Mouse (Mus musculus) heart, postnatal 0 days (tissue): ENCODE measurements at regions not wholly inside any gene's neighbourhood (a gene's known extent, or its start where the extent isn't known, plus 50 kb on each side); places are given as distances from the start of the nearest gene placed in this dataset.

Experiments used
- ATAC-seq: fragments of 200-750 bp; cut with Nextera tagmentation; 2 replicates; pipeline ENCODE4 v1.8.0; 2017; ENCODE audit warnings: low read depth, moderate number of reproducible peaks, moderate library complexity; ENCODE audit not compliant: insufficient read depth
- DNase-seq: peaks from one replicate; pipeline ENCODE4 v3.0.0-alpha.2; 2016; ENCODE audit warnings: low spot score
- H3K27ac ChIP-seq: fragments of 300-500 bp; sonication (generic); 2 replicates; pipeline ENCODE4 v1.5.1; 2014; ENCODE audit warnings: low read depth, mild to moderate bottlenecking
- H3K27me3 ChIP-seq: fragments of 300-500 bp; sonication (generic); 2 replicates; pipeline ENCODE4 v1.6.1; 2014; ENCODE audit warnings: low read length, mixed read lengths; ENCODE audit not compliant: control insufficient read depth, insufficient read depth
- H3K36me3 ChIP-seq: fragments of 300-500 bp; sonication (generic); replicated peaks from 2 replicates; pipeline ENCODE4 v1.6.1; 2014; ENCODE audit warnings: low read length, mixed read lengths; ENCODE audit not compliant: control insufficient read depth, insufficient read depth
- H3K4me1 ChIP-seq: fragments of 300-500 bp; sonication (generic); 2 replicates; pipeline ENCODE4 v1.6.1; 2014; ENCODE audit warnings: antibody characterized with exemption; ENCODE audit not compliant: control insufficient read depth, insufficient read depth
- H3K4me2 ChIP-seq: fragments of 300-500 bp; sonication (generic); 2 replicates; pipeline ENCODE4 v1.6.1; 2014; ENCODE audit warnings: low read depth, mild to moderate bottlenecking, low read length, moderate library complexity
- H3K4me3 ChIP-seq: fragments of 300-500 bp; sonication (generic); 2 replicates; pipeline ENCODE4 v1.5.1; 2014; ENCODE audit warnings: low read depth, low read length
- H3K9ac ChIP-seq: fragments of 300-500 bp; sonication (generic); replicated peaks from 2 replicates; pipeline ENCODE4 v1.6.1; 2014; ENCODE audit warnings: low read depth, low read length, mixed read lengths
- H3K9me3 ChIP-seq: fragments of 300-500 bp; sonication (generic); replicated peaks from 2 replicates; pipeline ENCODE4 v1.6.1; 2016; ENCODE audit warnings: low read length; ENCODE audit not compliant: control insufficient read depth
- CTCF ChIP-seq: IDR thresholded peaks from 2 replicates; pipeline ENCODE4 v1.5.1; 2016; ENCODE audit warnings: antibody characterized with exemption, control low read depth, low read depth
- EP300 ChIP-seq: IDR thresholded peaks from 2 replicates; pipeline ENCODE4 v1.6.1; 2016; ENCODE audit warnings: antibody characterized with exemption, low read depth
- WGBS: fragments of 180-500 bp; shearing (Covaris S2); extraction: QIAGEN DNeasy Blood & Tissue Kit; methylation state at CpG from one replicate; pipeline ENCODE4 v1.1.7; 2014; 5-methylcytosine and 5-hydroxymethylcytosine counted together

DNA sequence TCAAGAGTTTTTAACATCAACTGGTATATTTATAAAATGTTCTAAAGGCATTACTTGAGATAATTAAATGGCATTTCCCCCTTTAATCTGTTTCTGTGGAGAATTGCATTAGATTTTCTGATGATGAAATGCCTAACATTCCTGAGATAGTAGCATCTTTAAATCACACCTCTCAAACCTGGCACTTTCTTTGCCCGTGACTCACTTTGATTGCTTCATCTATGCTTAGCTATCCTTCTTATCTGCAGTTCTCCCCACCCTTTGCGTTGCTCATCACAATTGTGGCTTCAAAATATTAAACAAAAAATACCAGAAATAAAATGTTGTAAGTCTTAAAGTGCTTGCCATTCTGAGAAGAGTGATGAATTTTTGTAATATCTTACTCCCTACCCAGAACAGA is 250.3 kb downstream of the 1190002N15Rik start:
- ATAC-seq (no peak), DNase-seq (no peak)
- Histone ChIP-seq H3K36me3 (no peaks in the 10 kb centered on the region), H3K4me3 (no peak overlapping the region), H3K27ac (no peak overlapping the region), H3K4me2 (no peak overlapping the region), H3K4me1 (no peaks in the 10 kb centered on the region), H3K27me3 (no peaks in the 10 kb centered on the region), H3K9ac (no peak overlapping the region), H3K9me3 (no peaks in the 10 kb centered on the region)
- WGBS = 39% methylated on average over 2 of the region's 2 CpGs
- TF ChIP-seq CTCF = no peak
- no peak for TF ChIP-seq EP300

DNA sequence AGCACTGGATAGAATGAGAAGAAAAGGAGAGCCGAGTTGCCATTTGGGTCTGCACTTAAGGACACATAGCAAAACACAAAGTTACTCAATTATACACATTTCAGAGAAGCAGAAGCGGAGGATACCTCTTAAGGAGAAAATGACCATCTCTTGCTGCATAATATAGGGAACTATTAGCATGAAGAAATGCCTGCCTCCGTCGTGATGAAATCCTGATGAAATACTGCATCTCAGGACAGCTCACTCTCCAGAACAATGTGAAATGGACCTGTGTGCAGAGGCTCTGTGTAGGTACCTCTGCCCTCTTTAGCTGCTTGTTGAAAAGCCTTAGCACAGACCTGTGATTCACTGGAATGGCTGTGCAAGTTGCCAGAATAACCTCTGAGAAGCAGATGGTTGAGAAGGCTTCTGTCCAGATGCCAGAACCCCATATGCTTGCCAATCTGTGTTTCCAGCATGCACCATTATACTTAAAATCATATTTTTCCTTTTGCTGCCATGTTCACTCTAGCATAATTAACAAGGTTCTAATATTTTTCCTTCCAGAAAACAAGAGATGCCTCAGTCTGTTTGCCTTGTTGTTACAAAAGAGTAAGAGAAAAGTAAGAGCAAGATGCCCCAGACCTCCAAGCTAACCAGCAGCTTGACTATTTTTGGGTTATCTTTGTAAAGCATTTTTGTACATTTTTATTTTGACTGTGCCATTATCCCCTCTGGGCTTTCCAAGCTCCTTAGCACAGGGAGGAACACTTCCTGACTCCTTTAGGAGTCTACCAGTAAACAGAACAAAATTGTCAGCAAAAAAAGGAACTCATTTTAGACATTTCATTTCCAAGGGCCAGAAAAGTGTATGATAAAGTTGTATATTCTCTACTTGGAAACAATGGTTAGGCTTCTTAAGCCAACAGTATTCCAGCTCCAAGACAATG is 259.0 kb downstream of the 1190002N15Rik start:
- Histone ChIP-seq H3K4me3 (no peak overlapping the region), H3K9me3 (no peaks in the 10 kb centered on the region), H3K27me3 (no peaks in the 10 kb centered on the region), H3K27ac (no peak overlapping the region), H3K36me3 (no peaks in the 10 kb centered on the region), H3K4me2 (no peak overlapping the region), H3K4me1 (no peaks in the 10 kb centered on the region), H3K9ac (no peak overlapping the region)
- DNase-seq (no peak), ATAC-seq (no peak)
- 76% methylated on average over 4 of the region's 4 CpGs for WGBS
- TF ChIP-seq CTCF (no peak), EP300 (no peak)

DNA sequence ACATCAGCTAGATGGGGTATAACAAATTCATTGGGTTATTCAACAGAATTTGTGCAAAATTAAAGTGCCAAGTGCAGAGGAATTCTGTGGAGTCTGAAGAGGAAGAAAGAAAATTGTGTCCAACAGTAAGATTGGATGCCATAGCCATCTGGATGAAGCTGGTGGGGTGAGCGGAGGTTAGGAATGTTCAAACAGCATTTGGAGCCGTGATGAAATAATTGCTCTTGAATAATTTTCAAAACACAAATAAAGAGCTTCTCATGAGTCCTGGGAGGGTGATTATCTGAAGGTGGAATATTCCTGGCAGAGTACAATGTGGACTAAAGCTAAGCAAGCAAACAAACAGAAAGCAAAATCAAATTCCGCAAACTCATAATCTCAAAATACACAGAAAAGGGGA is 260.8 kb downstream of the 1190002N15Rik start:
- Histone ChIP-seq H3K27ac (no peak overlapping the region), H3K4me3 (no peak overlapping the region), H3K27me3 (no peaks in the 10 kb centered on the region), H3K4me2 (no peak overlapping the region), H3K9ac (no peak overlapping the region), H3K9me3 (no peaks in the 10 kb centered on the region), H3K4me1 (no peaks in the 10 kb centered on the region), H3K36me3 (no peaks in the 10 kb centered on the region)
- TF ChIP-seq EP300 (no peak), CTCF (no peak)
- ATAC-seq = no peak
- 90% methylated on average over 3 of the region's 3 CpGs for WGBS
- DNase-seq = no peak

DNA sequence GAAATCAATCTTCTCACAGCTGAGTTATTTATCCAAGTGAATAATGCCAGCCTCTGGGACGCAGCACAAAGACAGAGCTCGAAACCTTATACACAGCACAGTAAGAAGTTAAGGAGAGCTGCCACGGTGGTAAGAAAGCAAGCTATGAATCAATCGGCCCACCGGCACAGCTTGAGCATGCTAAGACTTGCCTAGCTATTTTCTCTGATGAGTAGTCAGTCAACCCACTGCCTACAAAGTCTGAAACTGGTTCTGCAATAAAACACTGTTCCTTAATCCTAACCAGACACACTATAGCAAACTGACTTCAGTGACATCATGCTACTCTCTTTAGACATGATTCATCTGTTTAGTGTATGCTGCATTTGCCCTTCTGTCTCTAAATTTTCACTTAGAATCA is 268.7 kb downstream of the 1190002N15Rik start:
- Histone ChIP-seq H3K4me1 (no peaks in the 10 kb centered on the region), H3K36me3 (no peaks in the 10 kb centered on the region), H3K27me3 (no peaks in the 10 kb centered on the region), H3K9me3 (no peaks in the 10 kb centered on the region), H3K4me2 (no peak overlapping the region), H3K27ac (no peak overlapping the region), H3K9ac (no peak overlapping the region), H3K4me3 (no peak overlapping the region)
- no peak for TF ChIP-seq CTCF
- no peak for TF ChIP-seq EP300
- DNase-seq = no peak
- 89% methylated on average over 5 of the region's 5 CpGs for WGBS
- ATAC-seq = no peak

DNA sequence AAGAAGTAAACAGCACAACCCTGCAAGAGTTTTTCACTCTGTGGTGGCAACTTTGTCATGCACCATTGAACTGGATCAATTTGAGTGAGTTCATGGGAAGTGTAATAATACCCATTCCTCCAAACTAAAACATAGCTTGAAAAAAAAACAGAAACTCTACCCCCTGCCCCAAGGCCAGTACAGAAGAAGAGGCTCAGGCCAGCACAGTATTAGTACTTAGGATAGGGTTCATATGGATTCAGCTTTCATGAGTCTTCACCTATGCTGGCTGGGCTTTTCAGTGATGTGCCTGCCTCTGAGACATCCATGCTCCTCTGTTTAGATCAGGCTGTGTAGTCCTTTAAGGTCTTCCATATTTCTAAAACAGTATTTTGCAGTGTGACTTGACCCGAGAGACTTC is 270.6 kb downstream of the 1190002N15Rik start:
- Histone ChIP-seq H3K27me3 (no peaks in the 10 kb centered on the region), H3K9ac (no peak overlapping the region), H3K36me3 (no peaks in the 10 kb centered on the region), H3K4me1 (no peaks in the 10 kb centered on the region), H3K4me2 (no peak overlapping the region), H3K4me3 (no peak overlapping the region), H3K27ac (no peak overlapping the region), H3K9me3 (no peaks in the 10 kb centered on the region)
- no peak for TF ChIP-seq CTCF
- no peak for TF ChIP-seq EP300
- 80% methylated on average over 1 of the region's 1 CpGs for WGBS
- DNase-seq = no peak
- no peak for ATAC-seq
